Mouse (Mus musculus) erythroblast, embryonic 14.5 days (primary cell): Measurements from ENCODE around the gene Efna1.

Experiments
- GATA1 ChIP-seq: IDR thresholded peaks from 2 replicates; pipeline ENCODE4 v1.6.1; 2012; ENCODE audit warnings: low read length, inconsistent platforms, mixed read lengths
- TAL1 ChIP-seq: IDR thresholded peaks from 3 replicates; pipeline ENCODE4 v1.6.1; 2012; ENCODE audit warnings: low read length, inconsistent platforms, mixed read lengths

GRCm38 (mm10) chr3:89231345-89231744, 49.6 kb downstream of the Efna1 start:
- TF ChIP-seq TAL1: no peak
- no peak for TF ChIP-seq GATA1
